Mouse (Mus musculus): ENCODE measurements around the gene Hsd11b2. TPM values are rescaled to one million over a fixed set of nuclear protein-coding genes. Genes with fewer than 3 reads are reported as not detected.

Gene Hsd11b2
- polyA plus RNA-seq, 1 experiment from 2014 or later, result 6.1 TPM

- Histone ChIP-seq H3K27ac (no peak overlapping the region), H3K4me1 (peaks cover 18% of the 10 kb centered on the region), H3K4me2 (replicated peaks) (no peak overlapping the region), H3K4me3 (no peak overlapping the region), H3K9ac (no peak overlapping the region), H3K36me3 (no peaks in the 10 kb centered on the region), H3K27me3 (no peaks in the 10 kb centered on the region), H3K9me3 (no peaks in the 10 kb centered on the region)
- ATAC-seq (ENCODE audit: insufficient number of reproducible peaks, insufficient read depth, low FRiP score, low TSS enrichment), result no peak
- WGBS, result 68% methylated on average over 3 of the region's 3 CpGs
Observed at GRCm38 (mm10) chr8:105488082-105488481, 30.5 kb upstream of the Hsd11b2 start.

DNA sequence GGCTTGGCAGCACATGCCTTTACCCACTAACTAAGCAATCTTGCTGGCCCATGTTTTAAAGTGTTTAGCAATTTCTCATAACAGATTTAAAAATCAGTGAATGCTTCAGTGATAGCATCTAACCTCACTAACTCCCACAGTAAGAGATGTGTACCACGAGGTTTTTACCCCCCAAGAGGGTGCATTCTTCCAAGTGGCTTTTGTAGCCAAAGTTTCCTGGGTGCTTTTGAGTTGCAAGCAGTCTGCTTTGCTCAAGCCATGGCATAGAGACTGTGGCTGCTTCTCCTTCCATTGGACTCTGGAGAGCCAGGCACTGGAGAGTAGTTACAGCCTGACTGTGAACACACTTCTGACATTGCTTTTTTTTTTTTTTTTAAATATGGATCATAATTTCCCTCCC, 29.3 kb upstream of the Hsd11b2 start:
- Histone ChIP-seq H3K27ac (no peak overlapping the region), H3K4me2 (replicated peaks) (no peak overlapping the region), H3K27me3 (no peaks in the 10 kb centered on the region), H3K9me3 (no peaks in the 10 kb centered on the region), H3K36me3 (no peaks in the 10 kb centered on the region), H3K9ac (no peak overlapping the region), H3K4me1 (peaks cover 12% of the 10 kb centered on the region), H3K4me3 (no peak overlapping the region)
- 39% methylated on average over 1 of the region's 1 CpGs for WGBS
- no peak for ATAC-seq (ENCODE audit: insufficient number of reproducible peaks, insufficient read depth, low FRiP score, low TSS enrichment)

- 7% methylated on average over 3 of the region's 3 CpGs for WGBS
- Histone ChIP-seq H3K36me3 (no peaks in the 10 kb centered on the region), H3K9ac (no peak overlapping the region), H3K9me3 (no peaks in the 10 kb centered on the region), H3K27ac (no peak overlapping the region), H3K4me3 (no peak overlapping the region), H3K4me1 (peaks cover 26% of the 10 kb centered on the region), H3K27me3 (no peaks in the 10 kb centered on the region), H3K4me2 (replicated peaks) (no peak overlapping the region)
- no peak for ATAC-seq (ENCODE audit: insufficient number of reproducible peaks, insufficient read depth, low FRiP score, low TSS enrichment)
Observed at GRCm38 (mm10) chr8:105493495-105493894, 25.1 kb upstream of the Hsd11b2 start.

DNA sequence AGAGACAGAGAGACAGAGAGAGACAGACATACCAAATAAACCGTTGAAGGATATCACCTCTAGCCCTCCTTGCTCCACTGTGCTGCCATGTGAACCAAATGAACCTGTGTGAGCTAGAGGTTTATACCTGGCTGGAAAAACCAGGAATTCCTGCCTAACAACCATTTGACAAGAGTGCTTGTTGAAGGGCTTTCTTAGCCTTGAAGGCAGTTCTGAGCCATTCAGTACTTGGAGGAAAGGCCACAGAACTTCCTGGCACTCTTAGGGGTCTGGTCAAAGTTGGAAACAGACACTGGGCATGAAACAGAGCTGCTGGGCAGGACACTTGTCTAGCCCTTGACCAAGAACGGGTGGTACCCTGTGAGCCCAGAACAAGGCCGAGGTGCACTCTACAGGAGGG, 24.0 kb upstream of the Hsd11b2 start:
- Histone ChIP-seq H3K4me3 (no peak overlapping the region), H3K36me3 (no peaks in the 10 kb centered on the region), H3K27ac (no peak overlapping the region), H3K9me3 (no peaks in the 10 kb centered on the region), H3K4me1 (peaks cover 26% of the 10 kb centered on the region), H3K4me2 (replicated peaks) (no peak overlapping the region), H3K27me3 (no peaks in the 10 kb centered on the region), H3K9ac (no peak overlapping the region)
- ATAC-seq (ENCODE audit: insufficient number of reproducible peaks, insufficient read depth, low FRiP score, low TSS enrichment), result no peak
- WGBS, result 78% methylated on average over 3 of the region's 3 CpGs

DNA sequence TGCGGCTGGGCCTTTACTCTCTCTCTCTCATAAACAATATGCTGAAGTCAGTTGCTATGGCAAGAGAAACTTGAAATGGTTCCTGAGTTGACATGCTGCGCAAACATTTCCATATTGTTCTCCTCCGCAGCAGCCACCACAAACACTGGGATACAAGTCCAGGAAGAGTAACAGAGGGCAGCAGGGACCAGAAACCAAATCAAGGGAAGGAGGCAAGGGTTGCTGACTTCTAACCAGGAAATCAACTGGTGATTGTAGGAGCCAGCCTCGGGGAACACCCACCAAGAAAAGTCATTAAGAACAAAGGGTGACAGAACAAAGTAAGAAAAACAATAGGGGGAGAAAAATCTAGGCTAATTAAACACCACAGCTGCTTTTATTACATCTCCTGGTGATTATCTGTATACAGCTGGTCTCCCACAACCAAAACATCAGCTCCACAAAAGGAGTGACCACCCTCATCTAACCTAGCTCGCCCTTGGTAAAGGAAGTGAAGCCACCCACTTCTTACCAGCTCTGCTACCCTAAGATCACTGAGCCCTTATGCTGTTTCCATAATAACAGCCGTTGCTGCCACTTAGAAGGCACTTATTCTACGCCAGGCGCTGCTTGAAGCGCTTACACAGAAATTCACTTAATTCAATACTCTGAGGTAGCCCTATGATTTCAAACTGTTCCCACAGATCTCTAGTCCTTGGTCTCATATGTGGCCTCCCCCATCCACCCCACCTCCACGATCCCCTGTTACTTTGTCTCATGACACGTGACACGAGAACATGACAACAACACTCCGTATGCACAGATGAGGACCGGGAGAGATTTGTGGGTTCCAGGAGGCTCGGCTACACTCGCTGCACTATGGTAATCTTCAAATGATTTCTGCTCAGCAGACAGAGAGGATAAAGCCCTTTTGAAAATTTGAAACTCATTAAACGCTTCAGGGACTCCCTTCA, 22.9 kb upstream of the Hsd11b2 start:
- Histone ChIP-seq H3K4me1 (peaks cover 26% of the 10 kb centered on the region), H3K9me3 (no peaks in the 10 kb centered on the region), H3K36me3 (no peaks in the 10 kb centered on the region), H3K9ac (peak overlapping the region; percentile 91; the same call in 1 of the 2 replicates), H3K4me2 (replicated peaks) (peak overlapping the region; percentile 88), H3K27ac (peak overlapping the region; percentile 61; the same call in 1 of the 2 replicates), H3K4me3 (peak overlapping the region; percentile 79), H3K27me3 (no peaks in the 10 kb centered on the region)
- no peak for ATAC-seq (ENCODE audit: insufficient number of reproducible peaks, insufficient read depth, low FRiP score, low TSS enrichment)
- 39% methylated on average over 17 of the region's 17 CpGs for WGBS

- Histone ChIP-seq H3K27me3 (no peaks in the 10 kb centered on the region), H3K4me3 (peak within 1 kb of the TSS; percentile 79), H3K4me2 (replicated peaks) (peak within 1 kb of the TSS; percentile 88), H3K4me1 (peaks cover 26% of the 10 kb centered on the region), H3K27ac (peak within 1 kb of the TSS; percentile 61), H3K9ac (peak within 1 kb of the TSS; percentile 91), H3K9me3 (no peaks in the 10 kb centered on the region), H3K36me3 (no peaks in the 10 kb centered on the region)
- under 1% methylated on average over 54 of the region's 68 CpGs for WGBS
- peak; percentile 81 for ATAC-seq (ENCODE audit: insufficient number of reproducible peaks, insufficient read depth, low FRiP score, low TSS enrichment)
Observed at GRCm38 (mm10) chr8:105496439-105497180, 21.9 kb upstream of the Hsd11b2 start, which contains the start of gene Zdhhc1. Zdhhc1 (minus strand) TSS chr8:105496902.

GRCm38 (mm10) chr8:105499787-105500186, 18.8 kb upstream of the Hsd11b2 start:
- Histone ChIP-seq H3K4me3 (no peak overlapping the region), H3K27me3 (no peaks in the 10 kb centered on the region), H3K27ac (no peak overlapping the region), H3K4me1 (peaks cover 13% of the 10 kb centered on the region), H3K4me2 (replicated peaks) (no peak overlapping the region), H3K36me3 (no peaks in the 10 kb centered on the region), H3K9ac (no peak overlapping the region), H3K9me3 (no peaks in the 10 kb centered on the region)
- no peak for ATAC-seq (ENCODE audit: insufficient number of reproducible peaks, insufficient read depth, low FRiP score, low TSS enrichment)
- 71% methylated on average over 12 of the region's 12 CpGs for WGBS

- H3K36me3 ChIP-seq, result no peaks in the 10 kb centered on the region
- ATAC-seq (ENCODE audit: insufficient number of reproducible peaks, insufficient read depth, low FRiP score, low TSS enrichment), result no peak
- H3K4me1 ChIP-seq, result peaks cover 13% of the 10 kb centered on the region
- H3K4me3 ChIP-seq, result no peak overlapping the region
- no peak overlapping the region for H3K27ac ChIP-seq
- no peak overlapping the region for H3K9ac ChIP-seq
- no peaks in the 10 kb centered on the region for H3K27me3 ChIP-seq
- no peak overlapping the region for H3K4me2 ChIP-seq (replicated peaks)
- no peaks in the 10 kb centered on the region for H3K9me3 ChIP-seq
- WGBS, result 91% methylated on average over 3 of the region's 3 CpGs
Observed at GRCm38 (mm10) chr8:105504617-105505016, 13.9 kb upstream of the Hsd11b2 start.

- Histone ChIP-seq H3K4me1 (peaks cover 24% of the 10 kb centered on the region), H3K4me3 (no peak overlapping the region), H3K4me2 (replicated peaks) (no peak overlapping the region), H3K9ac (no peak overlapping the region), H3K36me3 (no peaks in the 10 kb centered on the region), H3K9me3 (no peaks in the 10 kb centered on the region), H3K27ac (no peak overlapping the region), H3K27me3 (no peaks in the 10 kb centered on the region)
- 75% methylated on average over 6 of the region's 6 CpGs for WGBS
- no peak for ATAC-seq (ENCODE audit: insufficient number of reproducible peaks, insufficient read depth, low FRiP score, low TSS enrichment)
Observed at GRCm38 (mm10) chr8:105506977-105507376, 11.6 kb upstream of the Hsd11b2 start.

- Histone ChIP-seq H3K27me3 (no peaks in the 10 kb centered on the region), H3K4me2 (replicated peaks) (no peak overlapping the region), H3K27ac (peak overlapping the region; percentile 72), H3K9me3 (no peaks in the 10 kb centered on the region), H3K4me3 (no peak overlapping the region), H3K9ac (no peak overlapping the region), H3K36me3 (no peaks in the 10 kb centered on the region), H3K4me1 (peaks cover 24% of the 10 kb centered on the region)
- 32% methylated on average over 1 of the region's 2 CpGs for WGBS
- ATAC-seq (ENCODE audit: insufficient number of reproducible peaks, insufficient read depth, low FRiP score, low TSS enrichment), result no peak
Observed at GRCm38 (mm10) chr8:105508758-105509157, 9.8 kb upstream of the Hsd11b2 start.

GRCm38 (mm10) chr8:105509997-105510735, 8.4 kb upstream of the Hsd11b2 start:
- no peaks in the 10 kb centered on the region for H3K27me3 ChIP-seq
- ATAC-seq (ENCODE audit: insufficient number of reproducible peaks, insufficient read depth, low FRiP score, low TSS enrichment), result no peak
- H3K9ac ChIP-seq, result no peak overlapping the region
- H3K4me3 ChIP-seq, result no peak overlapping the region
- no peak overlapping the region for H3K4me2 ChIP-seq (replicated peaks)
- WGBS, result 29% methylated on average over 12 of the region's 12 CpGs
- H3K36me3 ChIP-seq, result no peaks in the 10 kb centered on the region
- peaks cover 24% of the 10 kb centered on the region for H3K4me1 ChIP-seq
- peak overlapping the region; percentile 72; the same call in 1 of the 2 replicates for H3K27ac ChIP-seq
- H3K9me3 ChIP-seq, result no peaks in the 10 kb centered on the region

Measured in embryonic facial prominence, embryonic 12.5 days (tissue).